Mouse (Mus musculus): Measurements from ENCODE around the gene Neil1.

The Neil1 gene

GRCm38 (mm10) chr9:57148144-57148878 is at the start of gene Neil1:
TSS of gene Neil1 (minus strand) at chr9:57148305.
- DNase-seq (ENCODE audit: low read depth, low spot score) = peak; percentile 60

GRCm38 (mm10) chr9:57197414-57197813 is 49.3 kb upstream of the Neil1 start:
- no peak for DNase-seq (ENCODE audit: low read depth, low spot score)

DNA sequence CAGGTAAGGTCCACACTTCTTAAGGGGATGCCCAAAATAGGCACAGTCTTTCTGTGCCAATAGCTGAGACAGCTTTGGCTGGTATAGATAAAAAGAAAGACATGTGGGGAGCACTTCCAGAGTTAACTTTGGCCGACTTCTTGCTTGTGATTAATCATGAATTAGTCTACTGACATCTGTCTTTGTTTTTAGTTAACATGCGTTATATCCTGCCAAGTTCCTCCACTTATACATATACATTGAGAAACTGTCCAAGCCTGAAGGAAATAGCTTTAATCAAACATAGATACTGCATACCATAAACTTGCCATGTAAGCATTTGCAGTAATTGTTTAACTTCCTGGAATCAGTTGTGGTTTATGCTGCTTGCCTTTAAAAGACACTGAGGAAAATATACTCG is 48.6 kb upstream of the Neil1 start:
- no peak for DNase-seq (ENCODE audit: low read depth, low spot score)

GRCm38 (mm10) chr9:57168411-57168810 is 20.3 kb upstream of the Neil1 start:
- no peak for DNase-seq (ENCODE audit: low read depth, low spot score)

GRCm38 (mm10) chr9:57166173-57166572 is 18.1 kb upstream of the Neil1 start:
- no peak for DNase-seq (ENCODE audit: low read depth, low spot score)

DNA sequence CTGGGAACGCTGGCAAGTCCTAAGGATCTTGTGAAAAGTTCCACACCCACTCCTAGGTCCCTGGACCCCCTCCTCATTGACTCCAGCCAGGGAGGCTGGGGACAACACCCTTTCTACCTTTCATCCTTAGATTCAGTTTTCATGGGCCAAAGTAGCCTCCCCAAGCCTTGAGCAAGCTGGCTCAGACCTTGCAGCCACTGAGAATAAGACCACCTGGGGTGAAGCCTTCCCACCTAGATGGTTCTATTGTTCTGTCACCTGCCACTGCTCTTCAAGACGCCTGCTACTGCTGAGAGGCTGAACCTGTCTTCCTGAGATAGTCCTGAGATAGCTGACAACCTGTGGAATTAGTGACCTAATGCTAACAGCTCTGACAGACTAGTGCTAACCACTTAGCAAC is 15.0 kb upstream of the Neil1 start:
- DNase-seq (ENCODE audit: low read depth, low spot score) = peak; percentile 59

DNA sequence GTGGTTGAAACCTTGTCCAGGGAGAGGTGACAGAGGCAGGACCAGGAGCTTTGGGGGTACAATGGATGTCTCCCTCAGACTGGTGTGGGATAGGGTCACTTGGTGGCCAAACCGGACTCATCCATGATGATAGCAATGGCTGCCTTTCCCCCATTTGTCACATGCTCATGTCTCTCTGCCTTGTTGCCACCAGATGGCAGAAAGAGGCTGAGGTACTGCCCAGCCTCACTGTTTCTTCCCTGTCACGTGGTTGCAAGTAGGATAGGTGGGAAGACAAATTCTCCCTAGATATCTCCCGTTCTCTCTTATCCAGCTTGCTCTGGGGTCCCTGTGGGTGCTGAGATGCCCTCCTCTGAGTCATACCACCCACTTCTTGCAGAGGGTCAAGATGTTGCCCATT is 14.4 kb upstream of the Neil1 start:
- DNase-seq (ENCODE audit: low read depth, low spot score) = peak; percentile 38

GRCm38 (mm10) chr9:57158506-57158905 is 10.4 kb upstream of the Neil1 start:
- DNase-seq (ENCODE audit: low read depth, low spot score) = no peak

- peak; percentile 81 for DNase-seq (ENCODE audit: low read depth, low spot score)
Measured at GRCm38 (mm10) chr9:57158013-57158470, 9.9 kb upstream of the Neil1 start, which contains the start of gene Commd4. TSS of gene Commd4 (minus strand) at chr9:57158331.

DNA sequence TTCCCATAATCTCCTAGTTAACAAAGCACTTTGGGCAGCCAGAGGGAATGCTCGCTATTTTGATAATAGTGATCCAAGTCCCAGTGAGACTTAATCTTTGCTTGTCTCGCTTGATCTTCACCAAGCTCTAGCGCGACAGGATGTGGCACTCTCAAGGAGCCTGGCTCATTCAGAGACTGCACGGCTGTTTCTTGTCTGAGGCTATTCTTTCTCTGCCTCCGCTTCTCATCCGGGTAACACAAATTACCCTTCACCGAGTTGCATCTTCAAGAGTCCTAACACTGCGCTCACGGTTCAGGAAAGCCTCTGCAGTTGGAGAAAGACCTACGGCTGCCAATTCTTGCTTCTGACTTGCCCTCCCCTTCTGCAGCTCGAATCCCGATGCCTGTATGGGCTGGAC is 9.4 kb upstream of the Neil1 start:
- DNase-seq (ENCODE audit: low read depth, low spot score) = no peak

- no peak for DNase-seq (ENCODE audit: low read depth, low spot score)
Measured at GRCm38 (mm10) chr9:57156823-57157222, 8.7 kb upstream of the Neil1 start.

DNA sequence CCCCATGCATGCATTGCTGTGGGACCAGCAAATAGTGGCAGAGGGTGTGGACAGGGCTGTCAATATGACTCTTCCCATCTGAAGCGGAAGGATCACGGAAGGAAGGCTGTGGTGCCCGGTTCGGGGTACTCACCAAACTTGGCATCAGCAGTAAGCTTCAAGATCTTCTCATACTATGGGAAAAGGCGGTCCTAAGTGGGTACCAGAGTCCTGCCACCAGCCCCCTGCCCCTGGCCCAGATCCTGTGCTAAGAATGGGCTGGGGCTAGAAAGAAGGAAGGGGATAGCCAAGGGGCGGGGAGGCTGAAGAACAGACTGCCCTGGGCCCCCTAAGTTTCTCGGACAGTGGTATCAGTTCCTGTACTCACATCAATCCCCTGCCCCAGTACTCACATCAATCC is 8.3 kb upstream of the Neil1 start:
- no peak for DNase-seq (ENCODE audit: low read depth, low spot score)

DNA sequence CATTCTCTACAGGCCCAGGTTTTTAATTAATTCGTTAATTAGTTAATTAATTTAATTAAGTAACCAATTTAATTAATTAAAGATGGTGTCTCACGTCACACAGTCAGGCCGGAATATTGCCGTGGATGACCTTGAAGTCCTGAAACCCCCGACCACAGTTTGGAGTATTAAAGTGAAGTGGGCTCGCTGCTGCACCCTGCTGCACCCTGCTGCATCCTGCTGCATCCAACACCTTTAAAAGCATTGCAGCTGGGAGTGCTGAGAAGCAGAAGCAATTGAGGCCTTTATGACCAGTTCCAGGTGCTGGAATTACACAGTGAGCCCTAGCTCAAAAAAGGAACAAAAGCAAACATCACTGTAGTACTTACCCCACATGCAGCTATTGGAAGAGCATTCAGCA is 4.2 kb upstream of the Neil1 start:
- DNase-seq (ENCODE audit: low read depth, low spot score) = no peak

GRCm38 (mm10) chr9:57150192-57150591 is 2.1 kb upstream of the Neil1 start:
- DNase-seq (ENCODE audit: low read depth, low spot score) = no peak

GRCm38 (mm10) chr9:57149021-57149420 is 916 bp upstream of the Neil1 start:
- no peak for DNase-seq (ENCODE audit: low read depth, low spot score)

- no peak for DNase-seq (ENCODE audit: low read depth, low spot score)
Measured at GRCm38 (mm10) chr9:57147205-57148143, 631 bp downstream of the Neil1 start.

DNA sequence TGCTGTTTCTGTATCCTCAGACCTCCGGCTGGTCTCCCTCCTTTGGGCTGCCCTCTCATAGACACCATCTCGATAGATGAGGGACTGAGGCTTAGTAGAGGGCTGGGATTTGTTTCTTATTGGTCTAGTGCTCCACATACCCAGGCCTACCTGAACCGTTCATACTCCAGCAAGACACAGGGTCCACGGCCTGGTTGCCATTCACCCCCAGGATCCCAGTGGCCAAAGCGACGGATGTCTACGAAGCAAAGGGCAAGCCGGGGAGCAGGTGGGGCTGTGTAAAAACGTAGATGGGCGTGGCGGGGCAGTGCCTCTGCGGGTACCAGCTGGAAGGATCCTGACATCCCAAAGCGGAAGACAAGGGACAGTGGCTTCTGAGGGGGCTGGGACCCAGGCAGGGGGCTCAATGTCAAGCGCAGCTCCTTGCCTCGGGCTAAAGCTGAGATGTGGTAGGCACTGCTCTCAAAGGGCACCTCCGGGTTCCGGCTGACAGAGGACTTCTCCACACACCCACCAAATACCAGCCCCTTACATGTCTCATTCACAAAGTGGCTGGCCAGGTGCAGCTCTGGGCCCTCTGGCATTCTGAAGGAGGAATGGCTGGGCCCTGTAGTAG is 1.5 kb downstream of the Neil1 start:
- no peak for DNase-seq (ENCODE audit: low read depth, low spot score)

- no peak for DNase-seq (ENCODE audit: low read depth, low spot score)
Measured at GRCm38 (mm10) chr9:57144830-57145229, 3.3 kb downstream of the Neil1 start.

DNA sequence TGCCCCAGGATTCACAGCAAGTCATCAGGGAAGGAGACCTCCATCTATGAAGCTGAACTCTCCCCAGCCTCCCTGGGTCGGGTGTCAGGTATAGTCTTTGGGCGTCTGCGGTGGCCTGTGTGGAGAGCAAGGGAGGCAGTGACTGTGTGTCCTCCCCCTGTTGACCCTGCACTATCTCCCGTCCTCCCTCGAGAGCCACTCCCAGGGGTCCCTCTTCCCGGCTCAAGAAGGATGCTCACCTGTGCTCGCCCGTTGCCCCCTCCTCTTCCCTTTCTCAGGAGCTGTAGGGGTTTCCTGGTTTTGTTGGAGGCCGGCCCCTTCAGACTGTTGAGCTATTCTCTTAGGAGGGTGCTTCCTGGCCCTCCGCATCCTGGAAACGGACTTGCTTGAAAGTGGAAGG is 4.9 kb downstream of the Neil1 start:
- no peak for DNase-seq (ENCODE audit: low read depth, low spot score)

DNA sequence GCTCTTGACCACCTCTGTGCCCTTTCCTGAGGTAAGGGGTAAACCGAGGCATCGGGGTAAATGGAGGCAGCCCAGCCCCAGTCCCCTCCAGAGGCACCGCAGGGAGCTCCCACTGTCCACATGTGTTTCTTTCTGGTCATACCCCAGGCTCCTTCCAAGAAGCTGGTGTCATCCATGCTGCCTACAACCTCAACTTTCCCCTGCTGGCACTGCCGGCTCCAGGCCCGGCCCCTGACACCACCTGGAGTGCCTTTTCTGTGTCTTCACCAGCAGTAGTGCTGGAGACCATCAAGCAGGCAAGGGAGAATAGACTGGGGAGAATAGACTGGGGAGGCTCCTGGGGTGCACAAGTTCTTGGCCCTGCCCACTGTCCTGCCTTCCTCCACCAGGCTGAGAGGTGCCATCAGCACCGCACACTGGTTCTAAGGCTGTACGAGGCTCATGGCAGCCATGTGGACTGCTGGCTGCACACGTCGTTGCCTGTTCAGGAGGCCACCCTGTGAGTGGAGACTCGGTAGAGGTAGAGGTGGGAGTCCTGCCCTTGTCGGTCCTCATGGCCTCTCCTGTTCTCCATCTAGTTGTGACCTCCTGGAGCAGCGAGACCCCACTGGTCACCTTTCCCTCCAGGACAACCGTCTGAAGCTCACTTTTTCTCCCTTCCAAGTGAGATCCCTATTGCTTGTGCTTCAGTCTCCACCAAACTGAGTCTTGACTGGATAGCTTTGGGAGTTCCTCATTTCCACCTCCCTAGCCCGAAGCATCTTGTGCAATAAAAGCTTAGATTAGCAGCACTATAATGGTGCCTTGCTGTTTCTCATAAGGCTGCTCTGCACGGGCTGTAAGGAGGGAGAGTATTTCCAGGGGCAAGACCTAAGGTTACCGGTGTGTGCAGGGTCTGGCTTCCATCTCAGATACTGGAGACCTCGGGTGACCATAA is 6.4 kb downstream of the Neil1 start:
- no peak for DNase-seq (ENCODE audit: low read depth, low spot score)

GRCm38 (mm10) chr9:57139571-57139970 is 8.5 kb downstream of the Neil1 start:
- DNase-seq (ENCODE audit: low read depth, low spot score) = no peak
